Mouse (Mus musculus) intestine, embryonic 14.5 days (tissue): ENCODE results near the gene Klhl3. TPM values are rescaled to one million over a fixed set of nuclear protein-coding genes. Genes with fewer than 3 reads are reported as not detected.
A peak's percentile ranks its signal among the peaks of the same experiment; 100 is the strongest.

ENCODE experiments used
- ATAC-seq: fragments of 200-750 bp; cut with Nextera tagmentation; replicated peaks from 2 replicates; pipeline ENCODE4 v1.8.0; 2017; ENCODE audit warnings: low read depth, moderate number of reproducible peaks, moderate TSS enrichment, moderate library complexity; ENCODE audit not compliant: low FRiP score, low TSS enrichment
- DNase-seq: peaks from one replicate; pipeline ENCODE4 v3.0.0-alpha.2; 2018; ENCODE audit warnings: low spot score
- H3K27ac ChIP-seq: fragments of 300-500 bp; sonication (generic); 2 replicates; pipeline ENCODE4 v1.5.1; 2014; ENCODE audit warnings: low read depth, mild to moderate bottlenecking, control low read depth
- H3K27me3 ChIP-seq: fragments of 300-500 bp; sonication (generic); replicated peaks from 2 replicates; pipeline ENCODE4 v1.6.1; 2014; ENCODE audit warnings: low read length, control low read depth; ENCODE audit not compliant: control insufficient read depth, insufficient read depth
- H3K36me3 ChIP-seq: fragments of 300-500 bp; sonication (generic); 2 replicates; pipeline ENCODE4 v1.6.1; 2014; ENCODE audit warnings: low read length, control low read depth; ENCODE audit not compliant: control insufficient read depth, insufficient read depth
- H3K4me1 ChIP-seq: fragments of 300-500 bp; sonication (generic); replicated peaks from 2 replicates; pipeline ENCODE4 v1.6.1; 2014; ENCODE audit warnings: low read length, control low read depth, mixed read lengths; ENCODE audit not compliant: control insufficient read depth, insufficient read depth
- H3K4me2 ChIP-seq: fragments of 300-500 bp; sonication (generic); 2 replicates; pipeline ENCODE4 v1.6.1; 2014; ENCODE audit warnings: low read length
- H3K4me3 ChIP-seq: fragments of 300-500 bp; sonication (generic); 2 replicates; pipeline ENCODE4 v1.5.1; 2014; ENCODE audit warnings: low read depth, low read length, control low read depth, mixed read lengths
- H3K9ac ChIP-seq: fragments of 300-500 bp; sonication (generic); 2 replicates; pipeline ENCODE4 v1.6.1; 2014; ENCODE audit warnings: mild to moderate bottlenecking, low read length
- H3K9me3 ChIP-seq: fragments of 300-500 bp; sonication (generic); 2 replicates; pipeline ENCODE4 v1.6.1; 2016; ENCODE audit warnings: low read length, control low read depth; ENCODE audit not compliant: control insufficient read depth
- WGBS: fragments of 180-500 bp; shearing (Covaris S2); extraction: QIAGEN DNeasy Blood & Tissue Kit; methylation state at CpG from one replicate; pipeline ENCODE4 v1.1.7; 2014; 5-methylcytosine and 5-hydroxymethylcytosine counted together
- polyA plus RNA-seq: library from polyadenylated mRNA; unstranded; fragments of >200 nt; fragmentation: Nextera tagmentation; extraction: Ambion mirVana; gene quantifications from 2 replicates; pipeline ENCODE4 v1.2.1, GENCODE M21; 2014

Gene Klhl3
- polyA plus RNA-seq, 1 experiment from 2014 or later = 3.3 TPM

GRCm38 (mm10) chr13:58034507-58034906, 78.9 kb downstream of the Klhl3 start:
- H3K27ac ChIP-seq = no peak overlapping the region
- no peak overlapping the region for H3K9ac ChIP-seq
- no peak overlapping the region for H3K4me3 ChIP-seq
- no peak overlapping the region for H3K4me2 ChIP-seq
- no peaks in the 10 kb centered on the region for H3K27me3 ChIP-seq
- 0 out of 2 replicates have a peak, but pooled peaks cover 2% of the 10 kb centered on the region for H3K4me1 ChIP-seq
- ATAC-seq (no peak), DNase-seq (no peak)
- H3K9me3 ChIP-seq = no peaks in the 10 kb centered on the region
- H3K36me3 ChIP-seq = 0 out of 2 replicates have a peak, but pooled peaks cover 2% of the 10 kb centered on the region
- 80% methylated on average over 6 of the region's 6 CpGs for WGBS

- Histone ChIP-seq H3K4me1 (0 out of 2 replicates have a peak, but pooled peaks cover 2% of the 10 kb centered on the region), H3K36me3 (0 out of 2 replicates have a peak, but pooled peaks cover 2% of the 10 kb centered on the region), H3K9me3 (no peaks in the 10 kb centered on the region), H3K27me3 (no peaks in the 10 kb centered on the region), H3K9ac (no peak overlapping the region), H3K4me2 (no peak overlapping the region), H3K27ac (no peak overlapping the region), H3K4me3 (no peak overlapping the region)
- ATAC-seq = peak; percentile 80
- peak; percentile 85 for DNase-seq
- 41% methylated on average over 6 of the region's 6 CpGs for WGBS
These were observed 81.6 kb downstream of the Klhl3 start for GRCm38 (mm10) chr13:58031755-58032154.

DNA sequence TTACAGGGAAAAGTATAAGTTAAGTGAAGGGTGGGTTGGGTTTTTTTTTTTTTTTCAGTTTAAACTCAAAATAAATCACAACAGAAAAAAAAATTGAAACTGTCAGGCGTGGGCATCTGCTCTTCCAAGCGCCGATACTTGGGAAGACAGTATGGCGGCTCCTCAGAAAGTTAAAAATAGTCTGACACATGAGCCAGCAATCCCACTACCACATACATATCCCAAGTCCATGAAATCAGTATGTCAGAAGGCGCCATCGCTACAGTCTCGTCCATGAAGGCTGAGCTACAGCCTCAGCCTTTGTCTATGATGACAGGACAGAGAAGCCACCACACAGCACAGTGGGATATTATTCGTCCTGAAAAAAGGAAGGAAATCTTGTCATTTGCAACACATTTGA, 86.3 kb downstream of the Klhl3 start:
- H3K9me3 ChIP-seq = no peaks in the 10 kb centered on the region
- 82% methylated on average over 8 of the region's 8 CpGs for WGBS
- no peak for ATAC-seq
- H3K9ac ChIP-seq = no peak overlapping the region
- DNase-seq = no peak
- no peak overlapping the region for H3K4me3 ChIP-seq
- no peaks in the 10 kb centered on the region for H3K27me3 ChIP-seq
- H3K27ac ChIP-seq = no peak overlapping the region
- H3K4me2 ChIP-seq = no peak overlapping the region
- H3K36me3 ChIP-seq = 0 out of 2 replicates have a peak, but pooled peaks cover 4% of the 10 kb centered on the region
- no peaks in the 10 kb centered on the region for H3K4me1 ChIP-seq

- H3K9me3 ChIP-seq = no peaks in the 10 kb centered on the region
- H3K4me3 ChIP-seq = no peak overlapping the region
- H3K27ac ChIP-seq = no peak overlapping the region
- H3K9ac ChIP-seq = no peak overlapping the region
- ATAC-seq (no peak), DNase-seq (no peak)
- H3K27me3 ChIP-seq = no peaks in the 10 kb centered on the region
- no peak overlapping the region for H3K4me2 ChIP-seq
- WGBS = 93% methylated on average over 16 of the region's 16 CpGs
- 0 out of 2 replicates have a peak, but pooled peaks cover 4% of the 10 kb centered on the region for H3K36me3 ChIP-seq
- H3K4me1 ChIP-seq = no peaks in the 10 kb centered on the region
These were observed 87.5 kb downstream of the Klhl3 start for GRCm38 (mm10) chr13:58025701-58026414.

DNA sequence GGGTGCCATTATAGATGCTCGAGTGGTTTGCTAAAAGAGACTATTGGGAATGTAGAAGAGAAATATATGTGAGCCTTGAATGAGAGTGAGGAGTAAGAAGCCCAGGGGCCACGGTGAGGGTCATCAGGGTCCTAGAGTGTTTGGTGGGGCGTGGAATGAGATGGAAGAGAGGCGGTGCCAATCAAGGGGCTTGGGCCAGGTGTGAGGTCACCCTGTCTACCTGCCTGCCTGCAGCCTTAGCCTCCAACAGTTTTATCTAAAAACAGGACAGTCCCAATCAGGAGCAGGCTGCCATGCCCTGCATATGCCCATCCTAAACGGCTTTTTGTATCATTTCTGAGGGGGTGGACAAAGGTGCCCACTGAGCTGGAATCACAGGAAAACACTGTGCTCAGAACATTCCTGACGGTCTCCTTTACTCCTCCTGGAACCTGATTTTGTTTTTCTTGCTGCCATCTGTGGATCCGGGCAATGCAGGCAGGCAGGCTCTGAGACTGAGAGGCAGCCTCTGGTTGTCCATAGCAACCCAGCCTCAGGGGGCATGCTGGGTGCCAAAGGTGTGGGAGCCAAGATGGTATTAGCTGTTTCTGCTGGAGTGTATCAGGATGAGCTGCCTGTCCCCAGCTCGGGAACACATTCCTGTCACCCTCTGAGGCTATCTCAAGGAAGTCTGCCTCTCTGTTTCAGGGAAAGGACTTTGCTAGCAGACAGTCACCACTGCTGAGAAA, 89.5 kb downstream of the Klhl3 start:
- no peaks in the 10 kb centered on the region for H3K4me1 ChIP-seq
- DNase-seq (no peak), ATAC-seq (no peak)
- H3K36me3 ChIP-seq = 0 out of 2 replicates have a peak, but pooled peaks cover 4% of the 10 kb centered on the region
- H3K9ac ChIP-seq = no peak overlapping the region
- H3K4me2 ChIP-seq = no peak overlapping the region
- H3K4me3 ChIP-seq = no peak overlapping the region
- H3K27ac ChIP-seq = no peak overlapping the region
- H3K27me3 ChIP-seq = no peaks in the 10 kb centered on the region
- H3K9me3 ChIP-seq = no peaks in the 10 kb centered on the region
- 77% methylated on average over 8 of the region's 8 CpGs for WGBS

DNA sequence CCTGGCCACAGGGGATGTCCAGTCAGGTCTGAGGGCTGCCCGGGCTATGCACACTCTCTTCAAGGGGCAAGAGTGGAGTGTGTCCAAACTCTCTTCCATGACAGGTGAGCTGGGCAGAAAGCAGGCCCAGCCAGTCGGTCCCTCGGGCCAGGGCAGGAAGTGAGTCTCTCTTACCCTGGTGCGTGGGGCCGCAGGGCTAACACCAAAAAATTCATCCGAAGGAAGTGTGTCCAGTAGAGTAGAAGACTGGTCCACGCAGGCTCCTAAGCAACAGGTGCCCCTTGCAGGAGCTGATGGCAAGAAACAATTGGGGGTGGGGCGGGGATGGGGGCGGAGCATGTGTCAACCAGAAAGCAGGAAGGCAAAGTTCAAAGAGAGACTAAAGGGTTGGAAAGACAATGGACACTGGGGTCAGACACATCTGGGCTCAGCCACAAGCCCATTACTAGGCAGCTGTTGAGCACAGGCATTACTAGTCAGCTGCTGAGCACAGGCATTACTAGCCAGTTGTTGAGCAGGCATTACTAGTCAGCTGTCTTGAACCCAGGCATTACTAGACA, 90.3 kb downstream of the Klhl3 start:
- no peak overlapping the region for H3K4me2 ChIP-seq

DNA sequence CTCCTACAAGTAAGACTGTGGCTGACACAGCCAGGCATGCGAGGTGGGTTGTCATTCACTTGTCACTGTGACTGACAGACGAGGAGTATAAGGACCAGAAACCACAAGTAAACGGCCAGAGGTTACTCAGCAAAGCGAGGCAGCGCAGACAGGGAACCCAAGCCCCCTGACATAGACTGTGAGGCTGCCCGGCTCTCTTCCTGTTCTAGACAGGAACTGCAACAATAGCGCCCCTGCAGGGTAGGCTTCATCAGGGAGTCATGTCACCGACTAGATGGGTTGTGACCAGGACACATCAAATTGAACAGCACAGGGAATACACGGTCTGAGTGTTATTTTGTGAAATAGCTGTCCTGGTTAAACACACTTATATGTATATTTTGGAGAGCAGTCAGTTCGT, 93.0 kb downstream of the Klhl3 start:
- H3K27me3 ChIP-seq = no peaks in the 10 kb centered on the region
- no peak overlapping the region for H3K27ac ChIP-seq
- no peak overlapping the region for H3K4me2 ChIP-seq
- DNase-seq = no peak
- H3K4me3 ChIP-seq = no peak overlapping the region
- H3K9ac ChIP-seq = no peak overlapping the region
- WGBS = 74% methylated on average over 10 of the region's 10 CpGs
- no peak for ATAC-seq
- no peaks in the 10 kb centered on the region for H3K9me3 ChIP-seq
- H3K36me3 ChIP-seq = 0 out of 2 replicates have a peak, but pooled peaks cover 3% of the 10 kb centered on the region
- H3K4me1 ChIP-seq = no peaks in the 10 kb centered on the region

More for the DNA sequence above, 90.3 kb downstream of the Klhl3 start:
- no peak overlapping the region for H3K9ac ChIP-seq
- no peak overlapping the region for H3K4me3 ChIP-seq
- H3K27me3 ChIP-seq = no peaks in the 10 kb centered on the region
- ATAC-seq (no peak), DNase-seq (no peak)
- no peak overlapping the region for H3K27ac ChIP-seq
- 0 out of 2 replicates have a peak, but pooled peaks cover 4% of the 10 kb centered on the region for H3K36me3 ChIP-seq
- H3K9me3 ChIP-seq = no peaks in the 10 kb centered on the region
- H3K4me1 ChIP-seq = no peaks in the 10 kb centered on the region
- WGBS = 73% methylated on average over 9 of the region's 9 CpGs

DNA sequence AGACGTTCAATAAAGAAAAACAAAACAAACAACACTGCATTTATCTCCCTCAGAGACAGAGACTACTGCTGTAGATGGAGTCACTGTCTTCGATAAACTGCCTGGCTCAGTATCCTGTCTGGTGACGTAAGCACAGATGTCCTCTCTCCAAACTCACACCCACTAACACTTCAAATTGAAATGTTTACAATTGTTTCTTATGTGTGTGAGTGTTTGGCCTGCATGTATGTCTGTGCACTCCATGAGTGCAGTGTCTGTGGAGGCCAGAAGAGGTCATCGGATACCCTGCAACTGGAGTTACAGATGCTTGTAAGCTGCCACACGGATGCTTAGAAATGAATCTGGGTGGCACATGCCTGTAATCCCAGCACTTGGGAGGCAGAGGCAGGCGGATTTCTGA, 96.1 kb downstream of the Klhl3 start:
- 68% methylated on average over 6 of the region's 6 CpGs for WGBS
- Histone ChIP-seq H3K9me3 (no peaks in the 10 kb centered on the region), H3K36me3 (no peaks in the 10 kb centered on the region), H3K4me1 (no peaks in the 10 kb centered on the region), H3K27me3 (no peaks in the 10 kb centered on the region), H3K4me3 (no peak overlapping the region), H3K9ac (no peak overlapping the region), H3K4me2 (no peak overlapping the region), H3K27ac (no peak overlapping the region)
- DNase-seq (no peak), ATAC-seq (no peak)
